Mouse (Mus musculus) liver, embryonic 18 days (tissue): ENCODE measurements around the gene Ptpdc1. TPM values are rescaled to one million over a fixed set of nuclear protein-coding genes. Genes with fewer than 3 reads are reported as not detected.

Experiments used
- polyA plus RNA-seq: library from polyadenylated mRNA; depleted of rRNA; stranded (reverse); fragments of >200 nt; gene quantifications from 2 replicates; pipeline ENCODE4 v1.2.3, GENCODE M21; 2012; rRNA removed

Gene Ptpdc1
- 0.35 and 0.36 TPM in 2 replicates for polyA plus RNA-seq

DNA sequence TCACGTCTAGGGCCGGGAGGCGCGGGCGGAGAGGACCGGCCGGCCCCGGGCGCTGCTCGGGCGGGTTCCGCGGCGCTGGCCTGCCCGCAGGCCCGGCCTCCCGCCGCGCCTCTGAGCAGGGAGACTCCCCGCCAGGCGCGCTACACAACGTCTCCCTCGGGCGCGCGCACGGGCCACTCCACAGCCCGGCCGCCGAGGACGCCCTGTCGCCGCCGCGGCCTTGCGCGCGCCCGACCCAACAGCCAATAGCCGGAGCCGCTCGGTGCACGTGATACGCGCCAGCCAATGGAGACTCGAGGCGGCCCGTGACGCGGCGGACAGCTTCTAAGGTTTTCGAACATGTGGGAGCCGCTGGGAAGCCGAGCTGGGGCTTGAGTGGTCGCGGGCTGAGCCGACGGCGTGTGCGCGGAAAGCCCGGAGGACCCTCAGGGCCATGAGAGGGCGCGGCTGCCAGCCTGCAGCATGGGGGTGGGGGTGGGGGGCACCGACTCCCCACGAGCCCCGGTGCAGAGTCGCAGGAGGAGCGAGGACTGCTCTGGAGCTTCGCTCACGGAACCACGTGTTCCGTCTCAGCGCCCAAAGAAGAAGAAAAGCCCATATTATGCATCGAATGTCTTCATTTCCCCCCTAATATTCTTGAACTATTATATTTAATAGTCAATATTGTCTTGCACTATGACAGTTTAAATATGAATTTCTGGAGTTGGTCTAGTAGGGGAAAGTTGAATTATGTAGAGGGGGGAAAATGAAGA lies at the start of gene Ptpdc1:
TSS of gene Ptpdc1 (minus strand) at position 232 of the 752 bp plus-strand sequence.

GRCm38 (mm10) chr13:48662431-48663143 lies 37.1 kb upstream of the Ptpdc1 start, which contains the start of gene Barx1:
TSS of gene Barx1 (plus strand) at chr13:48662998.

Other genes starting within 250 kb of the Ptpdc1 start
- gene Zfp169, start 112.2 kb downstream of the Ptpdc1 start, polyA plus RNA-seq, result 1.8 and 2.2 TPM in 2 replicates
- 0.07 and 0.13 TPM in 2 replicates for gene A830005F24Rik, start 112.1 kb downstream of the Ptpdc1 start, polyA plus RNA-seq
- gene Barx1, start 37.3 kb upstream of the Ptpdc1 start, polyA plus RNA-seq, result 0.30 TPM in 2 replicates
- gene Phf2, start 245.5 kb upstream of the Ptpdc1 start, polyA plus RNA-seq, result 2.9 and 3.8 TPM in 2 replicates